Mouse (Mus musculus) CH12.LX (cell line): ENCODE data around the gene Hs3st3b1. TPM values are rescaled to one million over a fixed set of nuclear protein-coding genes. Genes with fewer than 3 reads are reported as not detected.

Experiments used
- DNase-seq: peaks from one replicate; pipeline ENCODE4 v3.0.0-alpha.2; 2013; ENCODE audit errors: extremely low read depth
- H3K27ac ChIP-seq: 2 replicates; pipeline ENCODE4 v1.5.1; 2012; ENCODE audit warnings: low read depth, mild to moderate bottlenecking, control low read depth, moderate library complexity; ENCODE audit not compliant: insufficient read depth
- H3K27me3 ChIP-seq: replicated peaks from 2 replicates; pipeline ENCODE3; 2012; ENCODE audit warnings: inconsistent platforms
- H3K36me3 ChIP-seq, 2 experiments: replicated peaks in 1 of 2; 2 replicates each; pipeline versions ENCODE3 to v1.6.1; 2012; ENCODE audit warnings: inconsistent platforms in 1 of 2, low read length in 1 of 2, mild to moderate bottlenecking in 1 of 2, mixed read lengths in 1 of 2, moderate library complexity in 1 of 2; ENCODE audit not compliant: control insufficient read depth in 1 of 2, insufficient read depth in 1 of 2
- H3K4me1 ChIP-seq, 2 experiments: 2 replicates each; pipeline ENCODE4 v1.6.1; 2012; ENCODE audit warnings: inconsistent platforms in 1 of 2, moderate library complexity in 1 of 2; ENCODE audit not compliant: insufficient read depth in 2 of 2, control insufficient read depth in 1 of 2
- H3K4me2 ChIP-seq: 2 replicates; pipeline ENCODE4 v1.6.1; 2012; ENCODE audit warnings: low read depth, mild to moderate bottlenecking, control low read depth; ENCODE audit not compliant: poor library complexity, insufficient read depth, severe bottlenecking
- H3K4me3 ChIP-seq, 3 experiments: fragments of 150-350 bp in 1 of 3; sonication (generic) in 1 of 3; replicated peaks in 1 of 3; 2 replicates each; pipeline versions ENCODE3 to v1.5.1; 2011 to 2012; ENCODE audit warnings: low read depth in 2 of 3, low read length in 2 of 3, mild to moderate bottlenecking in 2 of 3, moderate library complexity in 2 of 3, control low read depth in 1 of 3, improper control_type of control experiment in 1 of 3, inconsistent platforms in 1 of 3, mixed read lengths in 1 of 3; ENCODE audit not compliant: poor library complexity in 1 of 3
- H3K79me2 ChIP-seq: replicated peaks from 2 replicates; pipeline ENCODE4 v1.6.1; 2012; ENCODE audit warnings: mild to moderate bottlenecking, moderate library complexity; ENCODE audit not compliant: control insufficient read depth, poor library complexity, insufficient read depth, severe bottlenecking; ENCODE audit errors: extremely low read depth
- H3K9ac ChIP-seq: 2 replicates; pipeline ENCODE4 v1.6.1; 2012; ENCODE audit warnings: low read depth, mild to moderate bottlenecking, control low read depth, moderate library complexity; ENCODE audit not compliant: insufficient read depth
- H3K9me3 ChIP-seq: replicated peaks from 2 replicates; pipeline ENCODE3; 2012; ENCODE audit warnings: low read length, inconsistent platforms, mixed read lengths
- BHLHE40 ChIP-seq: IDR thresholded peaks from 2 replicates; pipeline ENCODE4 v1.6.1; 2011; ENCODE audit warnings: mild to moderate bottlenecking, low read depth, low read length, improper control_type of control experiment
- CHD2 ChIP-seq: IDR thresholded peaks from 2 replicates; pipeline ENCODE4 v1.6.1; 2011; ENCODE audit warnings: low read length, improper control_type of control experiment
- E2F4 ChIP-seq: IDR thresholded peaks from 2 replicates; pipeline ENCODE4 v1.6.1; 2011; ENCODE audit warnings: low read depth, low read length, improper control_type of control experiment; ENCODE audit not compliant: insufficient replicate concordance
- EP300 ChIP-seq: IDR thresholded peaks from 2 replicates; pipeline ENCODE4 v1.6.1; 2011; ENCODE audit warnings: low read length, improper control_type of control experiment
- HCFC1 ChIP-seq: IDR thresholded peaks from 2 replicates; pipeline ENCODE4 v1.6.1; 2012; ENCODE audit warnings: low read depth, mild to moderate bottlenecking, inconsistent platforms, low read length, improper control_type of control experiment
- IRF4 ChIP-seq: IDR thresholded peaks from 2 replicates; pipeline ENCODE4 v1.6.1; 2014; ENCODE audit warnings: low read depth, mild to moderate bottlenecking, inconsistent platforms, low read length, improper control_type of control experiment
- JUN ChIP-seq: IDR thresholded peaks from 2 replicates; pipeline ENCODE4 v1.6.1; 2011; ENCODE audit warnings: low read depth, mild to moderate bottlenecking, low read length, improper control_type of control experiment, moderate library complexity; ENCODE audit not compliant: insufficient read depth
- JUND ChIP-seq: conservative IDR thresholded peaks from 2 replicates; pipeline ENCODE4 v1.6.1; 2011; ENCODE audit warnings: low read depth, low read length, improper control_type of control experiment
- KAT2A ChIP-seq: IDR thresholded peaks from 2 replicates; pipeline ENCODE4 v1.6.1; 2012; ENCODE audit warnings: low read length, improper control_type of control experiment, inconsistent platforms; ENCODE audit not compliant: insufficient replicate concordance
- MAFK ChIP-seq: IDR thresholded peaks from 2 replicates; pipeline ENCODE4 v1.6.1; 2011; ENCODE audit warnings: low read length, improper control_type of control experiment; ENCODE audit not compliant: insufficient replicate concordance
- MXI1 ChIP-seq: IDR thresholded peaks from 2 replicates; pipeline ENCODE4 v1.6.1; 2011; ENCODE audit warnings: mild to moderate bottlenecking, low read depth, low read length, improper control_type of control experiment
- NRF1 ChIP-seq: IDR thresholded peaks from 2 replicates; pipeline ENCODE4 v1.6.1; 2014; ENCODE audit warnings: low read depth, mild to moderate bottlenecking, inconsistent platforms, low read length, improper control_type of control experiment, moderate library complexity
- POLR2AphosphoS2 ChIP-seq: IDR thresholded peaks from 2 replicates; pipeline ENCODE4 v1.6.1; 2011; ENCODE audit warnings: low read depth, low read length, improper control_type of control experiment
- RAD21 ChIP-seq: IDR thresholded peaks from 2 replicates; pipeline ENCODE4 v1.6.1; 2011; ENCODE audit warnings: low read depth, mild to moderate bottlenecking, low read length, improper control_type of control experiment, moderate library complexity
- SMC3 ChIP-seq: IDR thresholded peaks from 2 replicates; pipeline ENCODE4 v1.6.1; 2011; ENCODE audit warnings: low read depth, low read length, improper control_type of control experiment
- TBP ChIP-seq: conservative IDR thresholded peaks from 2 replicates; pipeline ENCODE4 v1.6.1; 2011; ENCODE audit warnings: low read depth, low read length, improper control_type of control experiment
- TCF12 ChIP-seq: IDR thresholded peaks from 2 replicates; pipeline ENCODE4 v1.6.1; 2014; ENCODE audit warnings: low read depth, mild to moderate bottlenecking, inconsistent platforms, low read length, improper control_type of control experiment
- USF1 ChIP-seq: IDR thresholded peaks from 2 replicates; pipeline ENCODE4 v1.6.1; 2014; ENCODE audit warnings: low read depth, mild to moderate bottlenecking, inconsistent platforms, low read length, improper control_type of control experiment
- ZC3H11A ChIP-seq: IDR thresholded peaks from 2 replicates; pipeline ENCODE4 v1.6.1; 2012; ENCODE audit warnings: low read depth, mild to moderate bottlenecking, inconsistent platforms, low read length, improper control_type of control experiment
- ZKSCAN1 ChIP-seq: IDR thresholded peaks from 2 replicates; pipeline ENCODE4 v1.6.1; 2012; ENCODE audit warnings: low read depth, inconsistent platforms, low read length, improper control_type of control experiment, borderline replicate concordance
- ZMIZ1 ChIP-seq: IDR thresholded peaks from 2 replicates; pipeline ENCODE4 v1.6.1; 2012; ENCODE audit warnings: low read depth, mild to moderate bottlenecking, inconsistent platforms, low read length, improper control_type of control experiment
- ZNF384 ChIP-seq: IDR thresholded peaks from 2 replicates; pipeline ENCODE4 v1.6.1; 2012; ENCODE audit warnings: low read depth, low read length, improper control_type of control experiment, inconsistent platforms
- dilution Hi-C: fragments of 300-500 bp; cut with MboI; formaldehyde crosslinking; loops from 2 replicates; pipeline ENCODE4 v1.14.3; 2020; ENCODE audit warnings: low sequenced_read_pairs; ENCODE audit not compliant: extremely low pct_unique_long_range_greater_than_20kb, extremely low pct_ligation_motif_present
- in situ Hi-C: fragments of 300-500 bp; cut with MboI; formaldehyde crosslinking; loops from 3 replicates; pipeline ENCODE4 v1.14.3; 2019; ENCODE audit warnings: low sequenced_read_pairs, low pct_ligation_motif_present, low pct_unique_long_range_greater_than_20kb, mixed read lengths
- polyA plus RNA-seq: library from polyadenylated mRNA; unstranded; fragments of >175 nt; gene quantifications from 2 replicates; pipeline ENCODE4 v1.2.1, GENCODE M21; 2012; ENCODE audit warnings: low read depth; ENCODE audit not compliant: insufficient read length
- total RNA-seq, 2 experiments: library from RNA; depleted of rRNA; stranded (reverse); fragments of 300-350 nt in 1 of 2; fragments of >200 nt in 1 of 2; gene quantifications; 2 replicates each; pipeline ENCODE4 v1.2.3; 2012 to 2014

The Hs3st3b1 gene
- total and polyA plus RNA-seq, 3 experiments = 1.1 to 2.0 (median 2.0) TPM

GRCm38 (mm10) chr11:63913936-63914335 lies 8.2 kb downstream of the Hs3st3b1 start:
- in situ Hi-C loops = no loop called here
- DNase-seq = no peak
- peak overlapping the region; percentile 56; the same call in 1 of the 2 replicates for H3K4me2 ChIP-seq
- H3K9me3 ChIP-seq = no peaks in the 10 kb centered on the region
- H3K9ac ChIP-seq = no peak overlapping the region
- H3K79me2 ChIP-seq = no peaks in the 10 kb centered on the region
- dilution Hi-C loops = no loop called here
- TF ChIP-seq ZNF384 (no peak), JUND (no peak), ZKSCAN1 (no peak), USF1 (no peak), IRF4 (no peak), JUN (no peak), CHD2 (no peak)
- H3K4me1 ChIP-seq = peaks cover 0 to 24% of the 10 kb centered on the region in 2 experiments; a peak in 2 of 4 replicates
- no peaks in the 10 kb centered on the region for H3K36me3 ChIP-seq
- no peak overlapping the region for H3K27ac ChIP-seq
- H3K27me3 ChIP-seq = no peaks in the 10 kb centered on the region
- no peak overlapping the region for H3K4me3 ChIP-seq

GRCm38 (mm10) chr11:63911001-63911400 lies 11.1 kb downstream of the Hs3st3b1 start:
- dilution Hi-C loops (no loop called here), in situ Hi-C loops (no loop called here)
- H3K36me3 ChIP-seq = no peaks in the 10 kb centered on the region
- no peak for TF ChIP-seq NRF1
- TF ChIP-seq KAT2A = no peak
- no peak for TF ChIP-seq BHLHE40
- TF ChIP-seq E2F4 = no peak
- TF ChIP-seq POLR2AphosphoS2 = no peak
- no peak for TF ChIP-seq ZNF384
- TF ChIP-seq, all 38 proteins: peak for 0
- no peaks in the 10 kb centered on the region for H3K27me3 ChIP-seq
- no peak overlapping the region for H3K4me3 ChIP-seq
- H3K4me1 ChIP-seq = peaks cover 16 to 54% of the 10 kb centered on the region in 2 experiments
- no peak overlapping the region for H3K27ac ChIP-seq
- no peak for DNase-seq
- no peaks in the 10 kb centered on the region for H3K9me3 ChIP-seq
- no peak overlapping the region for H3K9ac ChIP-seq
- H3K79me2 ChIP-seq = no peaks in the 10 kb centered on the region
- H3K4me2 ChIP-seq = no peak overlapping the region

GRCm38 (mm10) chr11:63909961-63910360 lies 12.1 kb downstream of the Hs3st3b1 start:
- DNase-seq = no peak
- Histone ChIP-seq H3K27ac (no peak overlapping the region), H3K27me3 (no peaks in the 10 kb centered on the region), H3K9me3 (no peaks in the 10 kb centered on the region), H3K4me1 (peaks cover 16 to 64% of the 10 kb centered on the region in 2 experiments), H3K9ac (no peak overlapping the region), H3K4me3 (no peak overlapping the region), H3K79me2 (no peaks in the 10 kb centered on the region), H3K36me3 (no peaks in the 10 kb centered on the region), H3K4me2 (no peak overlapping the region)
- TF ChIP-seq TBP = no peak
- no peak for TF ChIP-seq USF1
- TF ChIP-seq RAD21 = no peak
- no peak for TF ChIP-seq MXI1
- no peak for TF ChIP-seq EP300
- TF ChIP-seq E2F4 = no peak
- no peak for TF ChIP-seq ZNF384
- no peak for TF ChIP-seq IRF4
- TF ChIP-seq ZKSCAN1 = no peak
- TF ChIP-seq SMC3 = no peak
- TF ChIP-seq TCF12 = no peak
- no peak for TF ChIP-seq HCFC1
- TF ChIP-seq CHD2 = no peak
- no peak for TF ChIP-seq MAFK
- no peak for TF ChIP-seq JUN
- no peak for TF ChIP-seq ZC3H11A
- no peak for TF ChIP-seq ZMIZ1
- dilution Hi-C loops (no loop called here), in situ Hi-C loops (no loop called here)
